Mouse (Mus musculus) lung, embryonic 15.5 days (tissue): ENCODE measurements around the gene 4930407I10Rik. TPM values are rescaled to one million over a fixed set of nuclear protein-coding genes. Genes with fewer than 3 reads are reported as not detected.

ENCODE experiments used
- ATAC-seq: fragments of 200-750 bp; cut with Nextera tagmentation; 2 replicates; pipeline ENCODE4 v1.8.0; 2017; ENCODE audit warnings: moderate number of reproducible peaks, borderline replicate concordance; ENCODE audit not compliant: low FRiP score, low TSS enrichment; ENCODE audit errors: extremely low read depth
- H3K27ac ChIP-seq: fragments of 300-500 bp; sonication (generic); 2 replicates; pipeline ENCODE4 v1.5.1; 2015; ENCODE audit warnings: moderate library complexity, mild to moderate bottlenecking, inconsistent platforms
- H3K27me3 ChIP-seq: fragments of 300-500 bp; sonication (generic); 2 replicates; pipeline ENCODE4 v1.6.1; 2015; ENCODE audit warnings: inconsistent platforms
- H3K36me3 ChIP-seq: fragments of 300-500 bp; sonication (generic); 2 replicates; pipeline ENCODE4 v1.6.1; 2015; ENCODE audit warnings: inconsistent platforms
- H3K4me1 ChIP-seq: fragments of 300-500 bp; sonication (generic); 2 replicates; pipeline ENCODE4 v1.6.1; 2015; ENCODE audit warnings: inconsistent platforms
- H3K4me2 ChIP-seq: fragments of 300-500 bp; sonication (generic); 2 replicates; pipeline ENCODE4 v1.6.1; 2015; ENCODE audit warnings: inconsistent platforms, mild to moderate bottlenecking, moderate library complexity
- H3K4me3 ChIP-seq: fragments of 300-500 bp; sonication (generic); 2 replicates; pipeline ENCODE4 v1.5.1; 2015; ENCODE audit warnings: mild to moderate bottlenecking, inconsistent platforms
- H3K9ac ChIP-seq: fragments of 300-500 bp; sonication (generic); 2 replicates; pipeline ENCODE4 v1.6.1; 2015; ENCODE audit warnings: inconsistent platforms
- H3K9me3 ChIP-seq: fragments of 300-500 bp; sonication (generic); 2 replicates; pipeline ENCODE4 v1.6.1; 2016; ENCODE audit warnings: inconsistent platforms
- WGBS: fragments of 180-500 bp; shearing (Covaris S2); methylation state at CpG from one replicate; pipeline ENCODE4 v1.1.7; 2015; 5-methylcytosine and 5-hydroxymethylcytosine counted together
- polyA plus RNA-seq: library from polyadenylated mRNA; unstranded; fragments of >200 nt; fragmentation: Nextera tagmentation; extraction: Ambion mirVana; gene quantifications from 2 replicates; pipeline ENCODE4 v1.2.1, GENCODE M21; 2015

Gene 4930407I10Rik
- polyA plus RNA-seq, 1 experiment from 2014 or later = not detected

DNA sequence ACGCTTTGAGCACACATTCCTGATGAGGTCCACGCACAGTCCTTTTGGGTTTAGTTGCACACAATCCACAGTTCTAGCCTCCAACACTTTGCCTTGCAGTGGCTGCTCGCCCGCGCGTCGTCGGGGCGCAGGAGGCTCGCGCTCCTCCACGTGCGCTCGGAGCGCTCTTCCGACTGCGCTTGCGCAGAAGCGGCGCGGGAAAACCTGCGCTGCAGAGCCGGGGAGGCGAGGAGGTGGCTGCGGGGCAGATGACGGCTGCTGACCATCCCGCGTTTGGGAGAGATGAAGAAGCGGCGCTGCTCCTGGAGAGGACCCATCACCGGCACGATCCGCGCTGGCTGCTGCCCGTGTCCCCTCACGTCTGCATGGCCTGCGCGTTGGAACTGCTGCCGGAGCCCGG, 10.9 kb downstream of the 4930407I10Rik start, which contains the start of gene Mei1:
TSS of gene Mei1 (plus strand) at position 99 of the 400 bp plus-strand sequence.
- Histone ChIP-seq H3K4me3 (0 out of 2 replicates have a peak within 1 kb of the TSS, but pooled peaks have one; percentile 1), H3K9me3 (no peaks in the 10 kb centered on the region), H3K4me2 (peak within 1 kb of the TSS; percentile 36), H3K4me1 (no peaks in the 10 kb centered on the region), H3K9ac (no peak within 1 kb of the TSS), H3K27ac (no peak within 1 kb of the TSS), H3K27me3 (peaks cover 45% of the 10 kb centered on the region), H3K36me3 (no peaks in the 10 kb centered on the region)
- no peak for ATAC-seq
- WGBS = 18% methylated on average over 40 of the region's 40 CpGs

DNA sequence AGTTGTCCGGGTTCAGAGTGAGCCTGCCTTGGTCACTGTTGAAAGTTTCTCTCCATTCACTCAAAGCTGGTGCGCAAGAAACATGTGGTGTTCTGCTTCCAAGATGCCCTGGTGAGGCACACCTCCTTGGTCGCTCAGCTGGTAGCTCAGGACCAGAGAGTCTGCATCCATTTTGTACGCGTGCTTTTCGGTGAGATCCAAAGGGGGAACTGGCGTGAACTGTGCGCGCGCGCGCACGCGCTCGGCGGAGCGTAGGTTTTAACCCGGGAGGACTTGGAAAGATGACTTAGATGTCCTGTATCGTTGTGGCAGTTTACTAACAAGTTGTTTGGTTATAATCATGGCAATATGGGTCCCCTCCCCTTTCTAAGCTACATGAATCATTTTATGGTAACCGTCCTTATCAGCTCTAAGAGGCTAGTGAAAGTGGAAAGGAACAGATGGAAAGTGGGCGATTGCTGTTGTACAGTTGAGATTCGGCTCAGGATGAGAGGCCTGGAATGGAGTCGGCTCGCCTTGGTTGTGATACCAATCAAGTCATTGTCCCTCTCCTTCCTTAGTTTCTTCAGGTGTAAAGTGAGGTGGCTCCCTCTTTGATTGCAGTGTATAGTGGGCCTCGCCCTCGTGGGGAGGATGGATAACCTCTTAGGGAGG, 13.0 kb downstream of the 4930407I10Rik start:
- Histone ChIP-seq H3K4me3 (no peak overlapping the region), H3K4me2 (no peak overlapping the region), H3K27me3 (peaks cover 39% of the 10 kb centered on the region), H3K9ac (no peak overlapping the region), H3K36me3 (no peaks in the 10 kb centered on the region), H3K4me1 (no peaks in the 10 kb centered on the region), H3K27ac (no peak overlapping the region), H3K9me3 (no peaks in the 10 kb centered on the region)
- 88% methylated on average over 26 of the region's 26 CpGs for WGBS
- ATAC-seq = no peak

DNA sequence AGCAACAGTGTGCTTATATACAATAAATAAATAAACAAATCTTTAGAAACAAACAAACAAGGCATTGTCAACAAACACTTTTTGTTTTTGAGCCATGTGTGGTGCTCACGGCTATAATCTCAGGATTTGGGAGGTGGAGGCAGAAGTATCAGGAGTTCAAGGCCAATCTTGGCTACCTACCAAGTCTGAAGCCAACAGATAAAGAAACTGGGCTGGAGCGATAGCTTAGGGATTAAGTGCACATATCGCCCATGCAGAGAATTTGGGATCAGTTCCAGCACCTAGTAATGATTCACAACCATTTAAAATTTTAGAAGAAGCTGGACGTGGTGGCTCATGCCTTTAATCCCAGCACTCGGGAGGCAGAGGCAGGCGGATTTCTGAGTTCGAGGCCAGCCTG, 14.5 kb downstream of the 4930407I10Rik start:
- Histone ChIP-seq H3K9ac (no peak overlapping the region), H3K36me3 (no peaks in the 10 kb centered on the region), H3K4me3 (no peak overlapping the region), H3K4me1 (no peaks in the 10 kb centered on the region), H3K9me3 (no peaks in the 10 kb centered on the region), H3K27ac (no peak overlapping the region), H3K4me2 (no peak overlapping the region), H3K27me3 (peaks cover 34% of the 10 kb centered on the region)
- WGBS = 75% methylated on average over 7 of the region's 7 CpGs
- no peak for ATAC-seq

DNA sequence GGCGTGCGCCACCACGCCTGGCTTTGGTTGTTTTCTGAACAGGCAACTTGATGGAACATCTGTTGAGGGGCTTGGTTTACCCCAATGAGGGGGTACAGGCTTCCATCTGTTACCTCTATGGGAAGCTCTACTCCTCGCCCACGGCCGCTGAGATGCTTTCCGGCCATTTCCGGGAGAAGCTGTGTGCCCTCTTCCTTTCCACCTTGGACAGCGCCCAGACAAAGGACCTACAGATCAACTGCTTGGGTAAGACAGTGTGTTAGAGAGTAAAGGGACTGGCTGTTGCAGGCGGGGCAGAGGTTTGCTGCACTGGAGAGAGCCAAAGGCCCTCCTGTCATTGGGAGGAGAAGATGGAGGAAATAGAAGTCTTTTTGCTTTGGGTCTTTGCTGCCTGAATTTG, 20.9 kb downstream of the 4930407I10Rik start:
- Histone ChIP-seq H3K27me3 (no peaks in the 10 kb centered on the region), H3K4me2 (no peak overlapping the region), H3K4me3 (no peak overlapping the region), H3K9ac (no peak overlapping the region), H3K27ac (no peak overlapping the region), H3K9me3 (no peaks in the 10 kb centered on the region), H3K4me1 (no peaks in the 10 kb centered on the region), H3K36me3 (no peaks in the 10 kb centered on the region)
- no peak for ATAC-seq
- WGBS = 45% methylated on average over 10 of the region's 10 CpGs

DNA sequence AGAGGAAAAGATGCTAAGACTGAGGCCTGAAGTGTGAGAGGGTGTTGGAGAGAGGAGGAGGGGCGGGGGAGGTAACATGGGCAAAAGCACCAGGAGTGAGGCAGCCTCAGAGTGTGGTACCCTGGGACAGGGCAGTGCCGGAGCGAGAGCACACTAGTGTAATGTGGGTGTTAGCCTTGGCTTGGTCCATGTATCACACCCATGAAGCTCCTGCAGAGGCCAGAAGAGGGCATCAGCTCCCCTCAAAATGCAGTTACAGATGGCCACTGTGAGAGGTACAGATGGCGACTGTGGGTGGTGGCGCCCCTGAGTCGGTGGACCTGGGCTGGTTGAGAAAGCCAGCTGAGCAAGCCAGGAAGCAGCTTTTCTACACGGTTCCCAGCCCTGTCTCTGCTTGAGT, 22.2 kb downstream of the 4930407I10Rik start:
- WGBS = 21% methylated on average over 7 of the region's 7 CpGs
- H3K9ac ChIP-seq = no peak overlapping the region
- H3K9me3 ChIP-seq = no peaks in the 10 kb centered on the region
- no peaks in the 10 kb centered on the region for H3K27me3 ChIP-seq
- no peak overlapping the region for H3K4me3 ChIP-seq
- H3K4me2 ChIP-seq = no peak overlapping the region
- no peaks in the 10 kb centered on the region for H3K4me1 ChIP-seq
- no peak overlapping the region for H3K27ac ChIP-seq
- ATAC-seq = no peak
- no peaks in the 10 kb centered on the region for H3K36me3 ChIP-seq

DNA sequence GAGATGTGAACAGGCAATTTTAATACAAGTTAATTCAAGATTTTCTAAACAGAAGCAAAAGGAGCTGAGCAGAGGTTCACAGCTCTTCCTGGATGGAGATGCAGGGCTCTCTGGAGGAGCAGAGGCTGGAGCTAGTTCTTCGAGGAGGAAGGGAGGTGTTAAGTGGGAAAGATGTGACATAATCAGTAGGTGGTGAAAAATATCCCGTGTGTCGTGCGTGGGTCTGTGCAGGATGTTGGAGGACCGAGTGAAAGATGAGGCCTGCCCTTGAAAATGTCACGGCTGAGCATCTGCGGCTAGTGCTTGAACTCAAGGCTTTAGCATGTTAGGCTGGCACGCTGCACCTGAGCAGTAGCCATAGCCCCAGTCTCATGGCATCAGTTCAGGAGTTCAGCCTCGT, 26.7 kb downstream of the 4930407I10Rik start:
- Histone ChIP-seq H3K9ac (no peak overlapping the region), H3K4me3 (no peak overlapping the region), H3K36me3 (no peaks in the 10 kb centered on the region), H3K27ac (no peak overlapping the region), H3K4me2 (no peak overlapping the region), H3K9me3 (no peaks in the 10 kb centered on the region), H3K27me3 (peaks cover 5% of the 10 kb centered on the region; the same call in 1 of the 2 replicates), H3K4me1 (no peaks in the 10 kb centered on the region)
- ATAC-seq = no peak
- WGBS = 70% methylated on average over 9 of the region's 9 CpGs

DNA sequence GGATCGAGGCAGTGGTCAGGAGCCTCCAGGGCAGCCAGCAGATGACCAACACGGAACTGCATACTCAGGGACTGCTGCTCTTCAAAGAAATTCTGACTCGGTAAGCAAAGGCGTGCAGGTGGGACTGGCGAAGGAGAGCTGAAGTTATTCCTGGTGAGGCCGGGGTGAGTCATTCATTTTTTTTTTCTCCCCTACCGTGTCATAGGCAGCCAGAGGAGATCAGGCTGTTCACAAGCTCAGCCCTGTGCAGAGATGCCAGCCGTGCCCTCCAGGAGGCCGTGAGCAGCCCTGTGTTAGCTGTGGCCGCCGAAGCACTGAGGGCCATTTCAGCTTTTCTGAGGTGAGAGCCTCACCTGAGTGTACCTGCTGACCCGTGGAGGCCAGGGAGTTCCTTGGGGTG, 27.2 kb downstream of the 4930407I10Rik start:
- H3K9me3 ChIP-seq = no peaks in the 10 kb centered on the region
- ATAC-seq = no peak
- H3K4me3 ChIP-seq = no peak overlapping the region
- no peak overlapping the region for H3K27ac ChIP-seq
- no peaks in the 10 kb centered on the region for H3K4me1 ChIP-seq
- no peak overlapping the region for H3K4me2 ChIP-seq
- 69% methylated on average over 12 of the region's 12 CpGs for WGBS
- peaks cover 5% of the 10 kb centered on the region; the same call in 1 of the 2 replicates for H3K27me3 ChIP-seq
- no peak overlapping the region for H3K9ac ChIP-seq
- no peaks in the 10 kb centered on the region for H3K36me3 ChIP-seq

DNA sequence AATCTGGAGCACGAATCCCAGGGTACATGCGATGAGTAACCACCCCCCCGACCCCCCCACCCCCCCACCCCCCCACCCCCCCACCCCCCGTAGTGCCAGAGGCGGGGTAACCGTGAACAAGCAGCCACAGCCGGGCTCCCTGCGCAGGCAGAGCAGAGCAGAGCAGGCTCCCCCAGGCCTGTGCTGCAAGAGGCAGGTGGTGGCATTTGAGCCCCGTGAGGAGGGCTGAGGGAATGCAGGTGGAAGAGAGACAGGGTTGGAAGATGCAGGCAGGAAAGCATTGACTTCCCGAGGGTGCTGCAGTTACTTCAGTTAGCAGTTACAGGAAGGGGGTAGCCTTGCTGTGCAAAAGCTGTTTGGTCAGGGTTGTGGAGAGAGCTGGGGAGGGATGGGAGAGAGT, 28.3 kb downstream of the 4930407I10Rik start:
- no peak for ATAC-seq
- no peak overlapping the region for H3K9ac ChIP-seq
- no peaks in the 10 kb centered on the region for H3K36me3 ChIP-seq
- H3K27ac ChIP-seq = no peak overlapping the region
- no peak overlapping the region for H3K4me3 ChIP-seq
- no peaks in the 10 kb centered on the region for H3K4me1 ChIP-seq
- no peak overlapping the region for H3K4me2 ChIP-seq
- peaks cover 5% of the 10 kb centered on the region; the same call in 1 of the 2 replicates for H3K27me3 ChIP-seq
- WGBS = 15% methylated on average over 9 of the region's 10 CpGs
- no peaks in the 10 kb centered on the region for H3K9me3 ChIP-seq

DNA sequence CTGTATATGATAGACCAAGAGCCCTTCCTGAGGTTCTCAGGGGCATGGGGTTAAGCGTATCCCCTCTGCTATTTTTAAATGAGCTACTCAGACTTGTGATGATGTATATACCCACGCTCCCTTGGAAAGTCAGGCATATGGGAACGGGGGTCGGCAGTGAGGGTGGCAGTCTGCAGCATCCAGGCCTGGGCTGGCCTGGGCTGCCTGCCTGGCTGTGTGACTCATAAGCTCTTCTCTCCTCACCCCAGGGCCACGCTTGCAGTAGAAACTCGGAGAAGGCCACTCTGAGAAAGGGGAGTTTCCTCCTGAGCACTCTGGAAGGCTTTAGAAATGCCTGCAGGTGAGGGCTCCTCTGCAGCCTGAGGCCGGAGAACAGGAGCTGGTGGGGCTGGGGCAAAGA, 32.1 kb downstream of the 4930407I10Rik start:
- Histone ChIP-seq H3K4me3 (no peak overlapping the region), H3K9me3 (no peaks in the 10 kb centered on the region), H3K9ac (no peak overlapping the region), H3K27me3 (peaks cover 5% of the 10 kb centered on the region; the same call in 1 of the 2 replicates), H3K36me3 (no peaks in the 10 kb centered on the region), H3K27ac (no peak overlapping the region), H3K4me2 (no peak overlapping the region), H3K4me1 (no peaks in the 10 kb centered on the region)
- 66% methylated on average over 7 of the region's 7 CpGs for WGBS
- no peak for ATAC-seq

DNA sequence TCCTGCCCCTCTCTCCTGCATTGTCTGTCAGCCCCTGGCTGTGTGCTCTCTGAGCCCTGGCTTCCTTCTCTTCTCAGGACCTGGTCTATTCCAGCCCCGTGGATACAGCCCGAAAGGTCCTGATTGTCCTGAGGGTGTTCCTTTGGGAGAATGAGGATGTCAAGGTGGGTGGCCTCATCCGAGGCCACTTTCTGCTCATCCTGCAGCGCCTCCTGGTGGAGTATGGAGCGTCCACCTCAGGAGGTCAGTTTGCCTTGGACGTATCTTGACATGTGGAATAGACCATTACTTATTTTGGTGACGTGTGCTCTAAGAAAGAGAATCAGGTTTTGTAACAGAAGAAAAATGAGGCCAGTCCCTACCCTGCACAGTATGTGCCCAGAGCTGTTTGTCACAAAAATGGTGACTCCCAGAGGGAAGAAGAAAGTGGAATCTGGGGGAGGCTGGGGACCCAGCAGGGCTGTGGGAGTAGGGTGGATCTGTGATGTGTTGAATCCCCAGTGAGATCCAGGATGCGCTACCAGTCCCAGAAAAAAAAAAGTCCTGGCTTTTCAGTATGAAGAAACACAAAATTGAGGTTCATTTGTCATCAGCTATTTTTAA, 48.1 kb downstream of the 4930407I10Rik start:
- Histone ChIP-seq H3K4me3 (no peak overlapping the region), H3K9me3 (no peaks in the 10 kb centered on the region), H3K27me3 (no peaks in the 10 kb centered on the region), H3K4me2 (no peak overlapping the region), H3K27ac (no peak overlapping the region), H3K4me1 (no peaks in the 10 kb centered on the region), H3K36me3 (no peaks in the 10 kb centered on the region), H3K9ac (no peak overlapping the region)
- 20% methylated on average over 8 of the region's 8 CpGs for WGBS
- no peak for ATAC-seq
